In the genomic region with DNA sequence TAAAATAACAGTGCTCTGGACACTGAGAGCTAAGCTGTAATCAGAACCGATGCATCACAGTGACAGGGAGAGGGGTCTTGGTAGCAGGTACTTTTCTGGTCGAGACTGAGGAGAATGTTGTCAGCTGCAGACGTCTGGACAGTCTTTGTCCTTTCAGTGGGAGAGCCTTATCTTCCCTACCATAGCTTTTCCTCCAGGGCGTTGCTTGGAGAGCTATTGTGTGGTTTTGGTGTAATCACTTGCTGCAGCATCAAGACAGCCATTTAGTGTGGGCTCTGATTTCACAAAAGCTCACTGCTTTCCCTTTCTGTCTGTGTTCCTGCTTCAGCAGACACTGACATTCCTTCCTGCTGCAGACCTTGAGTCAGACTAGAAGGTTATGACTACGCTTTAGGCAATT, we compare ENCODE assay signal across 12 mouse cellular contexts.
DNase-seq lines count a peak whose midpoint lies in the region; ATAC-seq lines count a peak whose summit lies in the region.
"Had no signal": no experiment of that assay in that cellular context is flagged by ENCODE, and none has a peak within 500 bp of the region (broad histone marks: within the 10 kb centered on the region; RNA-seq: fewer than 3 reads in every experiment).

No protein-coding gene starts in this region.

- H3K9ac ChIP-seq in heart, embryonic 15.5 days, result no peak overlapping the region
- no peak overlapping the region for H3K9ac ChIP-seq in liver, embryonic 15.5 days
- H3K9ac ChIP-seq: embryonic facial prominence, embryonic 13.5 days had no signal

- no peak for DNase-seq in heart, postnatal 4 days
- DNase-seq in 416B (ENCODE audit: low read depth), result peak; percentile 45
- DNase-seq in MEL-GATA-1-ER (ENCODE audit: extremely low read depth, low read depth), result peak; percentile 22
- DNase-seq in cerebellum, adult 9-10 months, result no peak
- DNase-seq in adipocyte (ENCODE audit: low spot score), result no peak
- DNase-seq in thymus, postnatal 10 days (ENCODE audit: low spot score in 2 of 2), result no peak
- DNase-seq: adrenal gland, adult 2 months; kidney, postnatal 36 days; spleen, adult 18-20 months had no signal

- H3K36me3 ChIP-seq in heart, embryonic 15.5 days, result no peaks in the 10 kb centered on the region
- H3K36me3 ChIP-seq in liver, embryonic 15.5 days (replicated peaks), result no peaks in the 10 kb centered on the region

- peaks cover 26% of the 10 kb centered on the region for H3K4me1 ChIP-seq in heart, embryonic 15.5 days (replicated peaks)
- H3K4me1 ChIP-seq in liver, embryonic 15.5 days (replicated peaks), result peaks cover 41% of the 10 kb centered on the region
- H3K4me1 ChIP-seq: embryonic facial prominence, embryonic 13.5 days had no signal

- no peaks in the 10 kb centered on the region for H3K27me3 ChIP-seq in heart, embryonic 15.5 days
- H3K27me3 ChIP-seq in liver, embryonic 15.5 days, result no peaks in the 10 kb centered on the region
- H3K27me3 ChIP-seq: embryonic facial prominence, embryonic 13.5 days had no signal

- H3K4me3 ChIP-seq in heart, embryonic 15.5 days, result no peak overlapping the region
- H3K4me3 ChIP-seq in liver, embryonic 15.5 days (replicated peaks), result no peak overlapping the region
- H3K4me3 ChIP-seq: embryonic facial prominence, embryonic 13.5 days had no signal

- H3K4me2 ChIP-seq in heart, embryonic 15.5 days, result no peak overlapping the region
- no peak overlapping the region for H3K4me2 ChIP-seq in liver, embryonic 15.5 days
- H3K4me2 ChIP-seq: embryonic facial prominence, embryonic 13.5 days had no signal

- H3K27ac ChIP-seq in heart, embryonic 15.5 days, result peak overlapping the region; percentile 31; the same call in 1 of the 2 replicates
- H3K27ac ChIP-seq in liver, embryonic 15.5 days (replicated peaks), result no peak overlapping the region
- H3K27ac ChIP-seq: embryonic facial prominence, embryonic 13.5 days had no signal

- no peaks in the 10 kb centered on the region for H3K9me3 ChIP-seq in heart, embryonic 15.5 days (replicated peaks)
- no peaks in the 10 kb centered on the region for H3K9me3 ChIP-seq in liver, embryonic 15.5 days (replicated peaks)
- H3K9me3 ChIP-seq: embryonic facial prominence, embryonic 13.5 days had no signal

- ATAC-seq in heart, embryonic 15.5 days (replicated peaks; ENCODE audit: insufficient number of reproducible peaks, insufficient read depth, low FRiP score, low read depth), result no peak
- peak; percentile 35 for ATAC-seq in liver, embryonic 15.5 days (ENCODE audit: insufficient read depth)

- WGBS in heart, embryonic 15.5 days, result 20% methylated on average over 5 of the region's 5 CpGs
- 16% methylated on average over 5 of the region's 5 CpGs for WGBS in liver, embryonic 15.5 days (ENCODE audit: insufficient replicate concordance)

Comparison
In these comparisons a context has a peak if more than half of its experiments do, and no peak if none do; other contexts are left out.
1. DNase-seq: peak in 416B (single experiment) and MEL-GATA-1-ER (single experiment); none in heart, postnatal 4 days (single experiment), cerebellum, adult 9-10 months (single experiment), adipocyte (single experiment) and thymus, postnatal 10 days (0 of 2).